In genomic region chr9:46274494-46274893, GRCm38 (mm10) we compare ENCODE assay signal across 19 mouse cellular contexts. TPM values are rescaled to one million over a fixed set of nuclear protein-coding genes. Genes with fewer than 3 reads are reported as not detected.
DNase-seq lines count a peak whose midpoint lies in the region; ATAC-seq and TF ChIP-seq lines count a peak whose summit lies in the region.
"Had no signal": no experiment of that assay in that cellular context is flagged by ENCODE, and none has a peak within 500 bp of the region (broad histone marks: within the 10 kb centered on the region; RNA-seq: fewer than 3 reads in every experiment).

No protein-coding gene starts in this region.

- peaks cover 20% of the 10 kb centered on the region for H3K27me3 ChIP-seq in hindbrain, embryonic 10.5 days (ENCODE audit: insufficient read depth, poor library complexity, severe bottlenecking)
- peaks cover 10% of the 10 kb centered on the region for H3K27me3 ChIP-seq in hindbrain, embryonic 11.5 days (ENCODE audit: control insufficient read depth, insufficient read depth, low read length)
- H3K27me3 ChIP-seq in C2C12 (ENCODE audit: control insufficient read depth, insufficient read depth, insufficient read length): peaks cover 15% of the 10 kb centered on the region
- peaks cover 22% of the 10 kb centered on the region for H3K27me3 ChIP-seq in limb, embryonic 13.5 days

- H3K9me3 ChIP-seq in hindbrain, embryonic 10.5 days: no peaks in the 10 kb centered on the region
- H3K9me3 ChIP-seq in hindbrain, embryonic 11.5 days (ENCODE audit: control insufficient read depth, low read length): no peaks in the 10 kb centered on the region
- H3K9me3 ChIP-seq in limb, embryonic 13.5 days: no peaks in the 10 kb centered on the region
- H3K9me3 ChIP-seq: embryonic facial prominence, embryonic 12.5 days; hindbrain, embryonic 12.5 days; midbrain, embryonic 12.5 days had no signal

- DNase-seq in hindbrain, embryonic 10.5 days (ENCODE audit: low spot score): no peak
- no peak for DNase-seq in hindbrain, embryonic 11.5 days (ENCODE audit: low spot score)
- DNase-seq in 3134 (ENCODE audit: extremely low read depth, insufficient read length, low spot score): peak; percentile 39
- DNase-seq in embryo, embryonic 9.5 days (ENCODE audit: extremely low spot score): no peak
- DNase-seq in gastrocnemius, adult 18-20 months (ENCODE audit: low spot score): no peak
- DNase-seq in lung, postnatal 14 days: no peak
- DNase-seq: cerebellum, postnatal 10 days; kidney, adult 2 months; thymus, adult 18-20 months had no signal

- H3K79me3 ChIP-seq in C2C12 (ENCODE audit: low read depth): peaks cover 16% of the 10 kb centered on the region

- 91% methylated on average over 9 of the region's 9 CpGs for WGBS in hindbrain, embryonic 10.5 days
- 94% methylated on average over 9 of the region's 9 CpGs for WGBS in hindbrain, embryonic 11.5 days
- WGBS in limb, embryonic 13.5 days: 91% methylated on average over 9 of the region's 9 CpGs

- no peak overlapping the region for H3K4me2 ChIP-seq in hindbrain, embryonic 11.5 days (replicated peaks; ENCODE audit: low read depth, low read length)
- H3K4me2 ChIP-seq in limb, embryonic 13.5 days (replicated peaks): peak overlapping the region; percentile 90; the same call in 1 of the 2 replicates

- H3K9ac ChIP-seq in hindbrain, embryonic 11.5 days (ENCODE audit: low read depth, low read length): no peak overlapping the region
- H3K9ac ChIP-seq in limb, embryonic 13.5 days: 0 out of 2 replicates have a peak overlapping the region, but pooled peaks have one; percentile 78
- H3K9ac ChIP-seq: midbrain, embryonic 12.5 days had no signal

- H3K4me1 ChIP-seq in hindbrain, embryonic 10.5 days (replicated peaks): peaks cover 21% of the 10 kb centered on the region
- H3K4me1 ChIP-seq in hindbrain, embryonic 11.5 days (replicated peaks; ENCODE audit: control insufficient read depth, insufficient read depth, low read length): 0 out of 2 replicates have a peak, but pooled peaks cover 2% of the 10 kb centered on the region
- H3K4me1 ChIP-seq in limb, embryonic 13.5 days: peaks cover 20% of the 10 kb centered on the region

- H3K79me2 ChIP-seq in C2C12 (ENCODE audit: control insufficient read depth, insufficient read depth): peaks cover 42% of the 10 kb centered on the region

- TF ChIP-seq CTCF in C2C12 (IDR thresholded peaks at IDR 0.05; ENCODE audit: control insufficient read depth, insufficient read depth, insufficient read length): no peak

- peak overlapping the region; percentile 95; the same call in 1 of the 2 replicates for H3K4me3 ChIP-seq in hindbrain, embryonic 10.5 days
- H3K4me3 ChIP-seq in hindbrain, embryonic 11.5 days (ENCODE audit: low read depth, low read length): no peak overlapping the region
- H3K4me3 ChIP-seq in C2C12 (ENCODE audit: insufficient read depth, poor library complexity, severe bottlenecking): no peak overlapping the region
- peak overlapping the region; percentile 87; the same call in 1 of the 2 replicates for H3K4me3 ChIP-seq in limb, embryonic 13.5 days

- peaks cover 51% of the 10 kb centered on the region for H3K36me3 ChIP-seq in hindbrain, embryonic 10.5 days
- 0 out of 2 replicates have a peak, but pooled peaks cover 6% of the 10 kb centered on the region for H3K36me3 ChIP-seq in hindbrain, embryonic 11.5 days (ENCODE audit: control insufficient read depth, insufficient read depth, low read length)
- H3K36me3 ChIP-seq in C2C12 (ENCODE audit: control insufficient read depth, insufficient read depth): peaks cover 47% of the 10 kb centered on the region
- peaks cover 50% of the 10 kb centered on the region for H3K36me3 ChIP-seq in limb, embryonic 13.5 days

- no peak for ATAC-seq in hindbrain, embryonic 11.5 days (ENCODE audit: low FRiP score)
- ATAC-seq in limb, embryonic 13.5 days (ENCODE audit: low FRiP score, low read depth): no peak

- no peak overlapping the region for H3K27ac ChIP-seq in hindbrain, embryonic 10.5 days
- H3K27ac ChIP-seq in hindbrain, embryonic 11.5 days (ENCODE audit: low read depth, low read length): no peak overlapping the region
- H3K27ac ChIP-seq in limb, embryonic 13.5 days: no peak overlapping the region
- H3K27ac ChIP-seq: embryonic facial prominence, embryonic 12.5 days; hindbrain, embryonic 12.5 days; midbrain, embryonic 12.5 days had no signal

- H3ac ChIP-seq in C2C12 (ENCODE audit: control insufficient read depth, insufficient read length, low read depth): no peak overlapping the region

TF ChIP-seq in C2C12, 6 proteins besides CTCF, POLR2A, EP300 and RAD21:
- TF ChIP-seq MYOG (IDR thresholded peaks at IDR 0.05; ENCODE audit: control insufficient read depth, extremely low read depth, insufficient read length): no peak
- TF ChIP-seq MAX (IDR thresholded peaks at IDR 0.05): peak; percentile 58

RNA-seq across cellular contexts. Expression of gene Zpr1, which starts 1.6 kb away (rescaled TPM):
- polyA plus RNA-seq in hindbrain, embryonic 10.5 days (2016; fragmentation: Nextera tagmentation; extraction: Ambion mirVana): 64.2 and 75.9 TPM in 2 replicates
- 65.7 and 69.6 TPM in 2 replicates for polyA plus RNA-seq in hindbrain, embryonic 11.5 days (2014; fragmentation: Nextera tagmentation; extraction: Ambion mirVana)
- 40.1 TPM for polyA plus RNA-seq in C2C12 (2012; fragmentation: generic; extraction: Trizol)
- 56.1 and 58.4 TPM in 2 replicates for polyA plus RNA-seq in limb, embryonic 13.5 days (2015; fragmentation: Nextera tagmentation; extraction: Ambion mirVana)
- total RNA-seq in gastrocnemius, adult 18-20 months (2021): 10 to 100 TPM; 27.9 to 28.5 TPM

RNA-seq across cellular contexts. Expression of gene Apoa5, which starts 6.1 kb away (rescaled TPM):
- 0.24 and 0.43 TPM in 2 replicates for polyA plus RNA-seq in hindbrain, embryonic 10.5 days (2016; fragmentation: Nextera tagmentation; extraction: Ambion mirVana)
- polyA plus RNA-seq in hindbrain, embryonic 11.5 days (2014; fragmentation: Nextera tagmentation; extraction: Ambion mirVana): not detected in 2 replicates
- polyA plus RNA-seq in C2C12 (2012; fragmentation: generic; extraction: Trizol): not detected
- not detected in 2 replicates for polyA plus RNA-seq in limb, embryonic 13.5 days (2015; fragmentation: Nextera tagmentation; extraction: Ambion mirVana)
- total RNA-seq in gastrocnemius, adult 18-20 months (2021): under 1 TPM in 1 of 2 experiments, not detected in 1; 1.00 TPM
- total RNA-seq: heart, adult 8-10 months; layer of hippocampus, adult 18-20 months; left cerebral cortex, adult 8-10 months had no signal
- polyA plus RNA-seq: embryonic facial prominence, embryonic 12.5 days; kidney, adult 2 months; lung, embryonic 16.5 days; midbrain, embryonic 12.5 days had no signal

RNA-seq across cellular contexts. Expression of gene Bud13, which starts 8.3 kb away (rescaled TPM):
- polyA plus RNA-seq in hindbrain, embryonic 10.5 days (2016; fragmentation: Nextera tagmentation; extraction: Ambion mirVana): 28.6 and 30.5 TPM in 2 replicates
- polyA plus RNA-seq in hindbrain, embryonic 11.5 days (2014; fragmentation: Nextera tagmentation; extraction: Ambion mirVana): 22.4 and 25.0 TPM in 2 replicates
- 11.5 TPM for polyA plus RNA-seq in C2C12 (2012; fragmentation: generic; extraction: Trizol)
- polyA plus RNA-seq in limb, embryonic 13.5 days (2015; fragmentation: Nextera tagmentation; extraction: Ambion mirVana): 30.1 and 30.2 TPM in 2 replicates
- total RNA-seq in gastrocnemius, adult 18-20 months (2021): 10 to 100 TPM; 10.1 to 12.9 TPM

RNA-seq across cellular contexts. Expression of gene Apoa4, which starts 34.0 kb away (rescaled TPM):
- not detected in 2 replicates for polyA plus RNA-seq in hindbrain, embryonic 10.5 days (2016; fragmentation: Nextera tagmentation; extraction: Ambion mirVana)
- not detected in 2 replicates for polyA plus RNA-seq in hindbrain, embryonic 11.5 days (2014; fragmentation: Nextera tagmentation; extraction: Ambion mirVana)
- not detected for polyA plus RNA-seq in C2C12 (2012; fragmentation: generic; extraction: Trizol)
- polyA plus RNA-seq in limb, embryonic 13.5 days (2015; fragmentation: Nextera tagmentation; extraction: Ambion mirVana): 0.38 and 1.9 TPM in 2 replicates
- total RNA-seq in gastrocnemius, adult 18-20 months (2021): not detected
- total RNA-seq: ES-E14; heart, adult 8-10 months; layer of hippocampus, adult 18-20 months; left cerebral cortex, adult 8-10 months had no signal
- polyA plus RNA-seq: embryonic facial prominence, embryonic 12.5 days; hindbrain, embryonic 12.5 days; lung, embryonic 16.5 days; midbrain, embryonic 12.5 days had no signal

RNA-seq across cellular contexts. Expression of gene Apoc3, which starts 39.1 kb away (rescaled TPM):
- not detected in 2 replicates for polyA plus RNA-seq in hindbrain, embryonic 10.5 days (2016; fragmentation: Nextera tagmentation; extraction: Ambion mirVana)
- polyA plus RNA-seq in hindbrain, embryonic 11.5 days (2014; fragmentation: Nextera tagmentation; extraction: Ambion mirVana): not detected in 2 replicates
- polyA plus RNA-seq in C2C12 (2012; fragmentation: generic; extraction: Trizol): not detected
- not detected in 2 replicates for polyA plus RNA-seq in limb, embryonic 13.5 days (2015; fragmentation: Nextera tagmentation; extraction: Ambion mirVana)
- 1 to 10 TPM in 1 of 2 experiments, not detected in 1; 1.8 TPM for total RNA-seq in gastrocnemius, adult 18-20 months (2021)
- total RNA-seq: ES-E14; heart, adult 8-10 months had no signal
- polyA plus RNA-seq: embryonic facial prominence, embryonic 12.5 days; hindbrain, embryonic 12.5 days; lung, embryonic 16.5 days; midbrain, embryonic 12.5 days had no signal

Comparison
In these comparisons a context has a peak if more than half of its experiments do, and no peak if none do; other contexts are left out.
1. H3K4me3 ChIP-seq: peak in hindbrain, embryonic 10.5 days (single experiment) and limb, embryonic 13.5 days (single experiment); none in hindbrain, embryonic 11.5 days (single experiment) and C2C12 (single experiment).